Mouse (Mus musculus) kidney, adult 2 months (tissue): ENCODE measurements around the gene Rhag. TPM values are rescaled to one million over a fixed set of nuclear protein-coding genes. Genes with fewer than 3 reads are reported as not detected.

Experiments used
- DNase-seq: peaks from one replicate; pipeline ENCODE4 v3.0.0; 2021
- H3K27ac ChIP-seq: fragments of 200-500 bp; 2 replicates; pipeline ENCODE4 v1.5.1; 2012; ENCODE audit warnings: low read depth, low read length, control low read depth, inconsistent platforms; ENCODE audit not compliant: insufficient read depth
- H3K27me3 ChIP-seq: fragments of 200-500 bp; replicated peaks from 2 replicates; pipeline ENCODE4 v1.6.1; 2012; ENCODE audit warnings: mild to moderate bottlenecking, moderate library complexity, low read length, inconsistent platforms; ENCODE audit not compliant: control insufficient read depth, insufficient read depth
- H3K36me3 ChIP-seq: fragments of 200-500 bp; 2 replicates; pipeline ENCODE4 v1.6.1; 2012; ENCODE audit warnings: mild to moderate bottlenecking, moderate library complexity, low read length, inconsistent platforms; ENCODE audit not compliant: control insufficient read depth, insufficient read depth
- H3K4me1 ChIP-seq: fragments of 200-500 bp; 2 replicates; pipeline ENCODE4 v1.6.1; 2011; ENCODE audit warnings: low read length; ENCODE audit not compliant: control insufficient read depth, insufficient read depth
- H3K4me3 ChIP-seq: fragments of 200-500 bp; 2 replicates; pipeline ENCODE4 v1.5.1; 2011; ENCODE audit warnings: mild to moderate bottlenecking, low read depth, low read length, control low read depth; ENCODE audit not compliant: insufficient read depth
- CTCF ChIP-seq: fragments of 200-500 bp; conservative IDR thresholded peaks from 2 replicates; pipeline ENCODE4 v1.5.1; 2011; ENCODE audit warnings: low read depth, mild to moderate bottlenecking, control low read depth, low read length, moderate library complexity, mixed read lengths; ENCODE audit not compliant: insufficient read depth, insufficient read length
- POLR2A ChIP-seq: fragments of 200-500 bp; IDR thresholded peaks from one replicate; pipeline ENCODE4 v1.6.1; 2011; ENCODE audit warnings: low read depth, low read length, control low read depth
- WGBS: fragments of 180-500 bp; shearing (Covaris S2); methylation state at CpG from one replicate; pipeline ENCODE4 v1.1.7; 2018; 5-methylcytosine and 5-hydroxymethylcytosine counted together
- polyA plus RNA-seq: library from polyadenylated mRNA; depleted of rRNA; stranded (reverse); fragments of >200 nt; gene quantifications from 2 replicates; pipeline ENCODE4 v1.2.3, GENCODE M21; 2012; rRNA removed

The Rhag gene
- polyA plus RNA-seq, result not detected in 2 replicates

DNA sequence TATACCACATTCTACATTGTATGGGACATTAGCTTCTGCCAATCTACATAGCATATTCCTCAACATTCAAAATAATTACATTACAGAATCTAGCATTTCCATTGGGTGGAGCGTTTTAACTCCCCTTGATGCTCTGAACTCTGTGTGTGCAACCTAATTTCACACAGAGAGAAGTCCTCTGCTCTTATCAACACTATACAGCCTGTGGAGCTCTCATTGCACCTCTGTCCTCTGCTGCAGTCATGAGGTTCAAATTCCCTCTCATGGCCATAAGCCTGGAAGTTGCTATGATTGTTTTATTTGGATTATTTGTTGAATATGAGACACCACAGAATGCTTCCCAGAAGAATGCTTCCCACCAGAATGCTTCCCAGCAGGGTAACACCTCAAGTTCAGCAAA, at the start of gene Rhag:
Gene Rhag (plus strand): TSS at position 193 of the 400 bp plus-strand sequence.
- TF ChIP-seq CTCF (no peak), POLR2A (no peak)
- WGBS, result 64% methylated on average over 1 of the region's 1 CpGs
- no peaks in the 10 kb centered on the region for H3K36me3 ChIP-seq
- H3K27ac ChIP-seq, result no peak within 1 kb of the TSS
- no peaks in the 10 kb centered on the region for H3K27me3 ChIP-seq
- no peaks in the 10 kb centered on the region for H3K4me1 ChIP-seq
- DNase-seq, result no peak
- no peak within 1 kb of the TSS for H3K4me3 ChIP-seq

DNA sequence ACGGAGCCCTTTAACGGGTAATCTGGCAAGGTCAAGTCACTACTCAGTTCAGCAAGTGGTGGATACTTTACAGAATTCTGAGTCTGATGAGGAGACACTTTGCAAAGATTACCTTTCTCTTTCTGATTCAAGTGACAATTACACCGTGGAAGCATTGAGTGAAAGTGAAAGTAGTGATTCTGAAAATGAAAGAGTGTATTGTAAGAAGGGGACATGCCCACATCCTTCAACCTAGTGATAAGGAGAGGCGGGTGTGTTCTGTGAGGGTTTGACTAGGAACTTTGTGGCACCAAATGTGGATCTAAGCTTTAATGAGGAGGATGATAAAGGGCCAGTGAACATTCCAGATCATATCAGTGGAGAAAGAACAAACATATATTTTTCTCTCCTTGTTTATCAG, 47.3 kb upstream of the Rhag start:
- Histone ChIP-seq H3K36me3 (no peaks in the 10 kb centered on the region), H3K4me3 (no peak overlapping the region), H3K27ac (no peak overlapping the region), H3K4me1 (no peaks in the 10 kb centered on the region), H3K27me3 (no peaks in the 10 kb centered on the region; the same call in 1 of the 2 replicates)
- no peak for DNase-seq
- TF ChIP-seq POLR2A, result no peak
- no peak for TF ChIP-seq CTCF
- WGBS, result 78% methylated on average over 4 of the region's 4 CpGs

DNA sequence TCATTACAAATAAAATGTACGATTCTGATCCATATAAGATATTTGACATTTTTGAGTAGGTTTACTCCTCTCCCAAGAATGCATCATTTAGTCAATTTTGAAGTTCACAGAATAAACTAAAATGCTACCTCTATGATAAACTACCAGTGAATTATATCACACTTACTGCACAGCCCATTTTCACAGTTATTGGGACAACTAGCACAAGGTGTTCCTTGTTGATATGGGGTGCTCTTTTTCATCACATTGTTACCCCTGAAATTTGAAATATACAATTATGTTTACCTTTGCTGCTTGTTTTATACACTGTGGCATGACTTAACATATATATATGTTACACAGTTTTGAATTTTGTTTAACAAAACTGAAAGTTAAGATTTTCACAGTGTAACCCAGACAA, 43.8 kb upstream of the Rhag start:
- WGBS, result 77% methylated on average over 1 of the region's 1 CpGs
- Histone ChIP-seq H3K27ac (no peak overlapping the region), H3K4me3 (no peak overlapping the region), H3K36me3 (no peaks in the 10 kb centered on the region), H3K27me3 (no peaks in the 10 kb centered on the region; the same call in 1 of the 2 replicates), H3K4me1 (no peaks in the 10 kb centered on the region)
- DNase-seq, result no peak
- no peak for TF ChIP-seq POLR2A
- TF ChIP-seq CTCF, result no peak

DNA sequence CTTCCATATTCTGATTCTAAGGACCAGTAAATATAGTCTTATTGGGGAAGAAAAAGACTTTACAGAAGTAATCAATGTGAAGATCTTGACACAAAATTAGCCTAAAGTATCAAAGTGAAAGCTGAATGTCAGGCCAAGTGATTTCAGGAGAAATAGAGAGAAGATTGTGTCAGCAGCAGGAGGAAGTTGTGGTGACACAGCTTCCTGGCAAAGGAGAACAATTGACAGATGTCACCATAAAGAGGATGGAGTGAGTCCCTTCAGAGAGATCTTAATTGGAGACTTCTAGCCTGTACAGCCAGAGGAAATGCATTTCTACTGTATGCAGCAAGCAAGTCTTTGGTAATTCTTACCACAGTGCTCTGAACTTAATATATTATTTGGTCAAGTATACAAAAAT, 21.0 kb upstream of the Rhag start:
- Histone ChIP-seq H3K27me3 (no peaks in the 10 kb centered on the region), H3K27ac (no peak overlapping the region), H3K36me3 (no peaks in the 10 kb centered on the region), H3K4me3 (no peak overlapping the region), H3K4me1 (no peaks in the 10 kb centered on the region)
- DNase-seq, result no peak
- no peak for TF ChIP-seq CTCF
- no peak for TF ChIP-seq POLR2A

DNA sequence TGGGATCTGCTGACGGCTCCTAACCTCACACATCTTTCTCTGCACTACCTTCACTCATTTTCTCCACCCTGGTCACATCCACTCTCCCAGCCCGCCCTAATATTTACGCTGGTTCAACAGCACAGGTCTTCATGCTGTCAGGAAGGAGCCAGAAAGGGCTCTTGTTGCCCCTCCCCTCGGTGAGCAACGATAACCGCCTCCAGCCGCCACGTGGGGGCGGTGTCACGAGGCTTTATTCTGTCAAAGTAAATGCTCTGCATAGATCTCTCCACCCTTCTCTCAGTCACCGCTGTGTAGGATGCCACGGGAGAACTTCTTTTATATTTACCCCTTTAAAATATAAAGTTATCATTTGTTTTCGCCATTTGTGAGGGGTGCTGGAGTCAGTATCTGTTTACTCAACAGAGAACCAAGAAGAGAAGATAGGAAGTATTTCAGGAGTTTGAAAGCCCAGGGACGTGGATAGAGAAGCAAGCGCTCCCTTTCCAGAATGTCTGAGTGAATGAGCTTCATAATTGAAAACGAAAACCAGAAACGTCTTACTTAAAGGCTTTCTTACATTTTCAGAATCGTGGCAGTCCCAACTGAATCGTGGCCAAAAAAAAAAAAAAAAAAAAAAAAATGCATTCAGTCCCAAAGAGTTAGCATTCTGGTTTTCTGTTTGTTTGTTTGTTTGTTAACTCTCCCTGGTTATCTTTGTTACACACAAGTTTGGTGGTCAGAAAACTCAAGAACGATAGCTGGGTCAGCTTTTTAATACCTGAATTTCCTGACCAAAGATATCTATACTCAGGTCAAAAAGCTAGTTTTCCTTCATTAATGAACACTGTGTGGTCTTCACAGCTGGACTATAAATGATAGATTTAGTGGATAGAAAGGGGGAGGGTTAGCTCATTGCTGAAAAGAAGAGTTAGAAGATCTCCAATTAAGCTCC, 16.7 kb upstream of the Rhag start:
- WGBS, result 56% methylated on average over 20 of the region's 20 CpGs
- no peak for DNase-seq
- TF ChIP-seq POLR2A (no peak), CTCF (no peak; the same call in 1 of the 2 replicates)
- no peaks in the 10 kb centered on the region for H3K36me3 ChIP-seq
- H3K4me3 ChIP-seq, result no peak overlapping the region
- no peak overlapping the region for H3K27ac ChIP-seq
- H3K27me3 ChIP-seq, result no peaks in the 10 kb centered on the region
- H3K4me1 ChIP-seq, result no peaks in the 10 kb centered on the region

DNA sequence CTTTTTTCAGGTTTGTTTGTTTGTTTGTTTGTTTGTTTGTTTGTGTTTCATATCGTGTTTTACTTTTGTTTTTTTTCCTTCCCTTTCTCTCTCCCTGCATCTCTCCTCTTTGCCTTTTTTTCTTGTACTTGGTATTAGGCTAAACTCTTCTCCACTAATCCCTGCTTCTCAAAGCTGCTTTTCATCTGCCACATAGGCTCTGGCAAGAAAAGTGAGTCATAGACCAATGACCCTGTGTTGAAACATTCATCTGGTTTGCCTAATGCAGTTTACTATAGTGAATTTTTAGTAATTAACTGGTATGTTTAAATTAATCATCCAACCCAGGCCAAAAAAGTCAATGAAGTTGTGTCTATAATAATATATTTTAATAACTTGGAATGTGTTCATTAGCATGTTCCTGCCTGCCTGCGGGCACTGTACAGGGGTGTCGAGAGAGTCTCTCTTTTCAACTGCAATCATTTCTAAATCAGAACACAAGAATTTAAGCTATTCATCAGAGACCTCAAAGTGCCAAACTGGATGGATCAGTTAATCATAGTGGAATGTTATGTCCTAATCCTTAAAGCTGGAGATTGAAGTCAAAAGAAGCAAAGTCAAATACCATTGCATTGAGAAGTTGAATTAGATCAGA, 8.1 kb upstream of the Rhag start:
- Histone ChIP-seq H3K4me1 (no peaks in the 10 kb centered on the region), H3K27ac (no peak overlapping the region), H3K36me3 (no peaks in the 10 kb centered on the region), H3K27me3 (no peaks in the 10 kb centered on the region), H3K4me3 (no peak overlapping the region)
- TF ChIP-seq POLR2A, result no peak
- TF ChIP-seq CTCF, result no peak
- 87% methylated on average over 3 of the region's 3 CpGs for WGBS
- no peak for DNase-seq

DNA sequence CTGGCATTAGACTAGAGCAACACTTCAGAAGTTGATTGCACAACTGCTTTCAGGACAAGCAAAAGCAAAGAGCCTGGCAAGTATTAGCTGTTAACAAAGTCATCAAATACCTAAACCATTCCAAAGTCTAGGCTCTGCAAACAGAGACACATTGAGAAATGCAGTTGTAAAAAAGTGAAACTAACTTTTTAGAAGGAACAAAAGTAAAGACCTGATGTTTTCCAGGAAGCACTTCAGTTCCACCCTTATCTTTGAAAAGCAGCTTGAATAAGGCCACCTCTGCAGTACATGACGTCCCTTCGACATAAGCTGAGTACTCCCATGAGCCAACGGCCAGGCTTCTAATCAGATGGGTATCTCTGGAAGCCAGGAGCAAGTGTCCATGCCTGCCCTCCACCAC, 4.4 kb upstream of the Rhag start:
- Histone ChIP-seq H3K4me3 (no peak overlapping the region), H3K4me1 (no peaks in the 10 kb centered on the region), H3K27me3 (no peaks in the 10 kb centered on the region), H3K27ac (no peak overlapping the region), H3K36me3 (no peaks in the 10 kb centered on the region)
- WGBS, result 26% methylated on average over 3 of the region's 3 CpGs
- DNase-seq, result no peak
- no peak for TF ChIP-seq CTCF
- TF ChIP-seq POLR2A, result no peak
